Mouse (Mus musculus) Patski (cell line): ENCODE measurements around the gene Nudt4. TPM values are rescaled to one million over a fixed set of nuclear protein-coding genes. Genes with fewer than 3 reads are reported as not detected.
A peak's percentile ranks its signal among the peaks of the same experiment; 100 is the strongest.
"Not testable (repeated sequence)": the region's sequence is repeated elsewhere in the genome, so short reads cannot be mapped to it uniquely, and the experiment has no call there.

Experiments used
- ATAC-seq: fragments of 100-300 bp; one replicate; pipeline ENCODE4 v1.8.0; 2021
- CTCF ChIA-PET: fragments of 350-600 bp; sonication (Branson Sonifier 250); formaldehyde crosslinking; loops from one replicate; lab custom pipeline; 2022; ENCODE audit warnings: inconsistent platforms; lab: Charles Lee
- POLR2A ChIA-PET: fragments of 350-600 bp; sonication (Branson Sonifier 250); formaldehyde crosslinking; loops from one replicate; lab custom pipeline; 2022; ENCODE audit warnings: antibody characterized with exemption, inconsistent platforms; lab: Charles Lee
- DNase-seq: peaks from one replicate; pipeline ENCODE4 v3.0.0-alpha.2; 2011; ENCODE audit warnings: low read depth, low spot score
- H3K27me3 ChIP-seq: fragments of 371-371 bp; one replicate; pipeline ENCODE4 v1.5.1; 2021
- CTCF ChIP-seq: fragments of 100-300 bp; IDR thresholded peaks from one replicate; pipeline ENCODE4 v1.5.1; 2021
- in situ Hi-C: fragments of 300-500 bp; cut with MboI; formaldehyde crosslinking; loops from 3 replicates; pipeline ENCODE4 v1.11.1; 2018; ENCODE audit warnings: low pct_unique_long_range_greater_than_20kb, mixed read lengths
- polyA plus RNA-seq: library from polyadenylated mRNA; unstranded; gene quantifications from one replicate; pipeline ENCODE4 v1.2.3, GENCODE M21; 2021

Nudt4 gene
- polyA plus RNA-seq, 1 experiment from 2014 or later = 68.6 TPM

DNA sequence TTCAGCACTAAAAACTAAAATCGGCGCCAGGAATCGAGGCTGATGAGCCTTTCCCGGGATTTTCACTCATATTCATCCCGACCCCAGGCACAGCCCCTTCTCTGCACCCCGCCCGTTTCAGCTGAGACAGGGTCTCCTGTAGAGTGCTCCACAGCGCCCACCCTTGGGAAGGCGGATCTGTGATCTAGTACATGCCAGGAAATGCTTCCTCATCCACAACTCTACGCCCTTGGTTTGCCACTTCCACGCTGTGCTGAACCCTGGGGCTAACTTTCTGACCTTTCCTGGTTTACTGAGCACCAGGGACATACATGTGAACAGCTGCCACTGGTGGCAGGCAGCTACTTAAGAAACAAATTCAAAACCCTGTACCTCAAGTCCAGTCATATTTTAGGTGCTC lies 8.1 kb downstream of the Nudt4 start:
- DNase-seq = no peak
- in situ Hi-C loops = loop anchor here (5.0 to 10.0 kb wide), 2 partner anchors 209 to 476 kb away; no protein-coding TSS in a partner anchor
- no peak for ATAC-seq
- no peak for TF ChIP-seq CTCF
- H3K27me3 ChIP-seq = no peaks in the 10 kb centered on the region
- POLR2A ChIA-PET = no interaction called here
- CTCF ChIA-PET = interaction anchor here (0.7 to 1.1 kb wide), 3 partner anchors 302 to 338 kb away, joined by 3 to 4 read pairs (median 3); no protein-coding TSS in a partner anchor

DNA sequence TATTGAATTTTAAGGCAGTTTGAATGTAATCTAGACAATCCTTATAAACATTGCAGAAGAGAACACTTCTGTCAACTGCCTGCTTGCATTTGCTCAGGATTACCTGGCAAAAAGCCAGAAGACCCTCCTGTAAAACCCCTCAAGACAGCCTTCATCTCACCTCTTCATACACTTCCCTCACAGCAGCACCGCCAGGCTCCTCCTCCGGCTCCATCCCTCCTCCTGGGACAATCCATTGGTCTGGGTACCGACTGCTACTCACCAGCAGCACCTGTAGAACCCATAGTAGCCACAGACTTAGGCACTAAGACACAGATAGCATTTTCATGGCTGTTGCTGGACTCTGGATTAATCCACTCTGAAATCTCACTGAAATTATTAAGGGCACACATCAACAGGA lies 11.6 kb downstream of the Nudt4 start:
- H3K27me3 ChIP-seq = no peaks in the 10 kb centered on the region
- POLR2A ChIA-PET = interaction anchor here (1.1 kb wide), 1 partner anchor 9 kb away, joined by 3 read pairs; no protein-coding TSS in a partner anchor
- no peak for DNase-seq
- in situ Hi-C loops = loop anchor here (5.0 to 10.0 kb wide), 2 partner anchors 212 to 340 kb away; no protein-coding TSS in a partner anchor
- CTCF ChIA-PET = interaction anchor here (1.2 to 4.1 kb wide), 4 partner anchors 20 to 339 kb away, joined by 3 to 25 read pairs (median 7); no protein-coding TSS in a partner anchor
- TF ChIP-seq CTCF = no peak
- ATAC-seq = no peak

DNA sequence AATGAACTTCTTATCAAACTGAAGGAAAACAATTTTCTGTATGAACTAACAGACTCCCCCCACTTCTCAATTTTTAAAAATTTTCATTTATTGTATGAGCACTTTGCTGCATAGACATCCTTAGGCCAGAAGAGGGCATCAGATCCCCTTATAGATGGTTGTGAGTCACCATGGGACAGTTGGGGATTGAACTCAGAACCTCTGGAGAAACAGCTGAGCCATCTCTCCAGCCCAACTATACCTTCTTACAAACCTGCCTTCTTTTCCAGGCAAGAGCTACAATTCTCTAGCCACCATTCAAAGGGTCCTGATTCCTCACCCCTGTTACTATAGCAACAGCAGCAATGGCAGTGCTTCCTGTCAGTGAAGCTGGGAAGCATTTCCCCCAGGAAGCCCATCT lies 12.2 kb downstream of the Nudt4 start:
- in situ Hi-C loops = loop anchor here (5.0 to 10.0 kb wide), 2 partner anchors 213 to 341 kb away; no protein-coding TSS in a partner anchor
- CTCF ChIA-PET = interaction anchor here (0.9 to 4.1 kb wide), 6 partner anchors 19 to 346 kb away, joined by 3 to 25 read pairs (median 4); no protein-coding TSS in a partner anchor
- no peak for DNase-seq

DNA sequence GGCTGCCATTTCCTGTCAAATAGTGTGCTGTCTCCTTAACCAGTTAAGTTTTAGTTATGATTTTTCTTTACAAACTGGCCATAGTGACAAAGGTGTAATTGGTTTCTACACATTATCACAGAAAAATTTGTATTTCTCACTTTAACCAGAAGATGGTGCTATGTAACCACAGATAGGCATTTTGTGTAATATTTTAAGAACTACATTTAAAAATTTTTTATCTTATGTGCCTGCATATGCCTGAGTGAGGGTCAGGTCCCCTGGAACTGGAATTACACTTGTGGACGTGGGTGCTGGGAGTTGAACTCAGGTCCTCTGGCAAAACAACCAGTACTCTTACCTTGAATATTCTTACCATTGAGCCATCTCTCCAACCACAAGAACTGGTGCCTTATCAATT lies 13.4 kb downstream of the Nudt4 start:
- no peak for ATAC-seq
- no peak for DNase-seq
- ChIA-PET POLR2A (interaction anchor here (0.6 to 1.1 kb wide), 2 partner anchors 39 to 290 kb away, joined by 4 to 5 read pairs; no protein-coding TSS in a partner anchor), CTCF (interaction anchor here (0.9 to 4.1 kb wide), 5 partner anchors 308 to 348 kb away, joined by 3 to 25 read pairs (median 5); no protein-coding TSS in a partner anchor)
- in situ Hi-C loops = loop anchor here (5.0 to 10.0 kb wide), 2 partner anchors 214 to 342 kb away; no protein-coding TSS in a partner anchor
- TF ChIP-seq CTCF = peak; percentile 59
- H3K27me3 ChIP-seq = no peaks in the 10 kb centered on the region

More for the DNA sequence above, 12.2 kb downstream of the Nudt4 start:
- ATAC-seq = no peak
- H3K27me3 ChIP-seq = no peaks in the 10 kb centered on the region
- POLR2A ChIA-PET = interaction anchor here (0.6 kb wide), 1 partner anchor 173 kb away, joined by 7 read pairs; no protein-coding TSS in a partner anchor
- TF ChIP-seq CTCF = peak; percentile 59

DNA sequence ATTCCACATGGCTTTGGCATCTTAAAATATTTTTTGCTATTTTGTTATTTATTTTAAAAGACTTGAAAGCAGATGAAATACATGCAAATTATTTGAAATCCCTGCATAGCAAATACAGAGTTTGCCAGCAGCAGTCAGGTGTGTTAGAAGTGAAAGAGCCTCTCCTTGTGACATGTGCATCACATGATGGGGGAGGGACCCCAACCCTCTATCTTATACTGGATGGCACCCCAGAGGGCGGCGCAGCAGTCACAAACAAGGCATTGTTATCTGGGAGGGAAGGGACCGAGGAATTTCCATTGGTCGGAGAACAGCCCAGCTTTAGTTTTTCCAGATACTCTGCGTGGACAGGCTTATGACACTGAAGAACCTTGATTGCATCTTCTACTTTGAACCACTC lies 14.9 kb downstream of the Nudt4 start:
- POLR2A ChIA-PET, DNase-seq, in situ Hi-C loops, ATAC-seq, H3K27me3 ChIP-seq: not testable (repeated sequence)
- CTCF ChIA-PET = interaction anchor here (1.2 to 4.1 kb wide), 3 partner anchors 290 to 349 kb away, joined by 3 to 25 read pairs (median 5); no protein-coding TSS in a partner anchor

DNA sequence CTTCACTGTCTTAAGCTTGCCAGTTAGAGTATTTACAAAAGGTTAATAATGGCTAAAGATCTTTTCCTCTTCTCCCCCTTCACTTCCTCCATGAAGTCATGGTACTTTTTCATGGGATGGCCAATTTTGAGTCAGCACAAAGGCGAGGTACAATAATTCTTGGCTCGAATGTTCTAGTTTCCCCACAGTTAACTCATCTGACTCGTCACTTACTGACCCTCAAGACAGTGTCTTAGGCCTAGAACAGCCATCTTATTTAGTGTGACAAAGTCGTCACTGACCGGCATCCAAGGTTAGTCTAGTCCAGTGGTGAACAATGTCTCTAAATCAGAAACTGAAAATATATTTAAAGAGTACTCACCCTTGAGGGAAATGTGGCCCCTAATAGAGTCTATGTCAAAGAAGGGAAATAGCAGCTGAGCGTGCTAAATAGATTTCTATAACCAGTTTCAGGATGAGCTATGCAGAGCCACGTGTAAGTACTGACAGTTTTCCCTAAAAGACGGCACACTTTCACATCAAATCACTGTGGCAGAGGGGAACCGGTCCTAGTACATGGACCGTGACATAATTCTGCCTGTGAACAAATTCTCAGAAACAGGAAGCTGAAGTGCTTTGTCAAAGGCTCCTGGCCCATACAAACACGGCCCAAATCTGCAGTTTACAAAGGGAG lies 15.7 kb downstream of the Nudt4 start:
- H3K27me3 ChIP-seq = no peaks in the 10 kb centered on the region
- ATAC-seq = no peak
- TF ChIP-seq CTCF = no peak
- POLR2A ChIA-PET = no interaction called here
- in situ Hi-C loops = no loop called here
- DNase-seq = no peak
- CTCF ChIA-PET = interaction anchor here (0.8 to 4.1 kb wide), 3 partner anchors 22 to 310 kb away, joined by 3 to 25 read pairs (median 3); no protein-coding TSS in a partner anchor

DNA sequence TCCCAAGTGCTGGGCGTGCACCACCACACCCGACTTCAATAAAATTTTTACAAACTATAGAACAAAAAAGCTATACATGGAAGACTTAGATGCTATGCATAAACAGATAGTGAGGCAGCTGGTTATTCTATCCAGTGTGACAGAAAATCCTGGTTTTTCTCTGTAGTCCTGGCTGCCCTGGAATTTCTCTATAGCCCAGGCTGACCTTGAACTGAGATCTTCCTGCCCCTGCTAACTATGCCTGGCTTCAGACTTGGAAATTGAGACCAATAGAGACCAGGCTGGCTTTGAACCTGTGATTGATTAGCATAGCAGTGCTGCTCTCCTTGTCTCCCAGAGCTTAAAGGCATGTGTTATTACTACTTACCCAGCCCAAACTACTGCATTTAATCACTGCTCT lies 17.8 kb downstream of the Nudt4 start:
- DNase-seq = no peak
- in situ Hi-C loops = no loop called here
- no peak for ATAC-seq
- H3K27me3 ChIP-seq = no peaks in the 10 kb centered on the region
- TF ChIP-seq CTCF = no peak
- POLR2A ChIA-PET = interaction anchor here (1.3 kb wide), 1 partner anchor 30 kb away, joined by 3 read pairs; no protein-coding TSS in a partner anchor
- CTCF ChIA-PET = interaction anchor here (1.1 to 1.2 kb wide), 2 partner anchors 13 to 84 kb away, joined by 3 read pairs; no protein-coding TSS in a partner anchor

DNA sequence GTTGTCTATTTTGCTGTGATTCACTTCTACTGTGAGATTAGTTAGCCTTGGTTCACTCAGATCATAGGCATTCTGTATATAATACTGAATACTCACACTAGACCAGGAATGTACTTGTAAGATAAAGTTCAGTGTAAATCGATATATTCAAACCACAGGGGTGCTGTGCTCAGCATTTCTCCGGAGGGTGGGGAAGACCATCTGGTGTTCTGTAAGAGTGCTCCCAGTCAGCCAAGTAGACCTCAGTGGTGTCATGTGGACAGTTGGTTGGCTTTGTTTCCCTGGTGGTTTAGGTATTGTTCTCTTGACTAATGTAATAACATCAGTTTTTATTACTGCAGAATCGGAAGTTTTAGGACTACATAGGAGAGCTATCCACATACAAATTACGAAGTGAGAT lies 18.9 kb downstream of the Nudt4 start:
- ChIA-PET CTCF (no interaction called here), POLR2A (interaction anchor here (1.3 to 1.6 kb wide), 2 partner anchors 12 to 29 kb away, joined by 3 to 4 read pairs; no protein-coding TSS in a partner anchor)
- no peak for DNase-seq
- in situ Hi-C loops = no loop called here
- TF ChIP-seq CTCF = no peak
- ATAC-seq = peak; percentile 20
- H3K27me3 ChIP-seq = no peaks in the 10 kb centered on the region

DNA sequence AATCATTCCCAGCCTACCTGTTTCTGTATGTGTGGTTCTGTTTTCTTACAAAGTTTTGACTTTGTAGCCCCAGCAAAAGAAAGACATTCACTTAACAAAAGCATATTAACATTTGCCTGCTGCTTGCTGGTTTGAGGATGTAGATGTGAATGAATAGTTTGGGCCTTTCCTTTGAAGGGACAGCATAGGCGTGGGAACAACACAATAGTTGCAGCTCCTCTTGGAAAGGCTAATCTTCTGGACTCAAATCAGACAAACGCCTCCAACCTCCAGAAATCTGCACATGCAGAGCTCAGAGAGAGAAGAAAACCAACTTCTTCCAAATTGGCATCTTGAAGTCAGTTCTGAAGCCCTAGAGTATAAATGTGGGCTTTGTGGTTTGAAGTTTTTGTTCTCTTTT lies 19.3 kb downstream of the Nudt4 start:
- CTCF ChIA-PET = interaction anchor here (0.9 to 1.3 kb wide), 2 partner anchors 30 to 349 kb away, joined by 3 read pairs; partner anchors contain the start of gene Ube2n
- no peaks in the 10 kb centered on the region for H3K27me3 ChIP-seq
- in situ Hi-C loops = no loop called here
- POLR2A ChIA-PET = interaction anchor here (1.6 kb wide), 1 partner anchor 12 kb away, joined by 4 read pairs; no protein-coding TSS in a partner anchor
- no peak for ATAC-seq
- TF ChIP-seq CTCF = no peak
- DNase-seq = no peak

DNA sequence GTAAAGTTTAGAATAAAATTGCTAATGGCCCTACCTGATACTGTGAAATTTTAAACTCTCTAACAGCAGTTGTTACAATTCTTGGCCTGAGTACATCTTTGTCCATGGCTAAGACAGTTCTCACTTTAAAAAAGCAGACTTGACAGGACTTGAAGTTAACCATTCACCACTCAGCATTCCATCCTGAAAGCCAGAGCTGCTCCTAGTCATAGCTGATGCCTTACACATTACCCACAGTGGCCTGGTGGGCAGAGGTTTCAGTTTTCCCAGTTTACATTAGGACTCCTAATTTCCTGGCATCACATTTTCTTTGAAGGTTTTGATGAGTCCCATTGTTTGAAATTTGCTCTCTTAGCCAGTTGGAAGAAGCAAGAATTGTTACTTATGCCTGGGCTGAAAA lies 19.9 kb downstream of the Nudt4 start:
- POLR2A ChIA-PET = interaction anchor here (1.4 to 1.6 kb wide), 2 partner anchors 9 to 13 kb away, joined by 3 to 4 read pairs; no protein-coding TSS in a partner anchor
- peak; percentile 75 for ATAC-seq
- no peak for TF ChIP-seq CTCF
- CTCF ChIA-PET = interaction anchor here (0.9 to 1.3 kb wide), 2 partner anchors 29 to 350 kb away, joined by 3 read pairs; partner anchors contain the start of gene Ube2n
- no peaks in the 10 kb centered on the region for H3K27me3 ChIP-seq
- DNase-seq = no peak
- in situ Hi-C loops = no loop called here
